Mouse (Mus musculus) retina, postnatal 1 day (tissue): ENCODE results near the gene Cry2.

Experiments
- DNase-seq: peaks from one replicate; pipeline ENCODE4 v3.0.0-alpha.2; 2012

Gene Cry2

GRCm38 (mm10) chr2:92365568-92365967 is 68.3 kb downstream of the Cry2 start:
- DNase-seq: no peak

- DNase-seq: no peak
Observed at GRCm38 (mm10) chr2:92364086-92364485, 69.8 kb downstream of the Cry2 start.

GRCm38 (mm10) chr2:92362571-92363228 is 71.1 kb downstream of the Cry2 start:
- DNase-seq: no peak

- DNase-seq: no peak
Observed at GRCm38 (mm10) chr2:92361795-92362194, 72.0 kb downstream of the Cry2 start.

- no peak for DNase-seq
Observed at GRCm38 (mm10) chr2:92360893-92361292, 73.0 kb downstream of the Cry2 start.

- DNase-seq: no peak
Observed at GRCm38 (mm10) chr2:92360186-92360823, 73.5 kb downstream of the Cry2 start.

- no peak for DNase-seq
Observed at GRCm38 (mm10) chr2:92359301-92359700, 74.5 kb downstream of the Cry2 start.

GRCm38 (mm10) chr2:92354224-92354623 is 79.6 kb downstream of the Cry2 start:
- DNase-seq: no peak
